Mouse (Mus musculus): ENCODE data around the gene Mysm1. TPM values are rescaled to one million over a fixed set of nuclear protein-coding genes. Genes with fewer than 3 reads are reported as not detected.

The Mysm1 gene
- total RNA-seq (2015) (35.7 and 54.4 TPM in 2 replicates), total RNA-seq (2017) (38.6 and 58.9 TPM in 2 replicates)

DNA sequence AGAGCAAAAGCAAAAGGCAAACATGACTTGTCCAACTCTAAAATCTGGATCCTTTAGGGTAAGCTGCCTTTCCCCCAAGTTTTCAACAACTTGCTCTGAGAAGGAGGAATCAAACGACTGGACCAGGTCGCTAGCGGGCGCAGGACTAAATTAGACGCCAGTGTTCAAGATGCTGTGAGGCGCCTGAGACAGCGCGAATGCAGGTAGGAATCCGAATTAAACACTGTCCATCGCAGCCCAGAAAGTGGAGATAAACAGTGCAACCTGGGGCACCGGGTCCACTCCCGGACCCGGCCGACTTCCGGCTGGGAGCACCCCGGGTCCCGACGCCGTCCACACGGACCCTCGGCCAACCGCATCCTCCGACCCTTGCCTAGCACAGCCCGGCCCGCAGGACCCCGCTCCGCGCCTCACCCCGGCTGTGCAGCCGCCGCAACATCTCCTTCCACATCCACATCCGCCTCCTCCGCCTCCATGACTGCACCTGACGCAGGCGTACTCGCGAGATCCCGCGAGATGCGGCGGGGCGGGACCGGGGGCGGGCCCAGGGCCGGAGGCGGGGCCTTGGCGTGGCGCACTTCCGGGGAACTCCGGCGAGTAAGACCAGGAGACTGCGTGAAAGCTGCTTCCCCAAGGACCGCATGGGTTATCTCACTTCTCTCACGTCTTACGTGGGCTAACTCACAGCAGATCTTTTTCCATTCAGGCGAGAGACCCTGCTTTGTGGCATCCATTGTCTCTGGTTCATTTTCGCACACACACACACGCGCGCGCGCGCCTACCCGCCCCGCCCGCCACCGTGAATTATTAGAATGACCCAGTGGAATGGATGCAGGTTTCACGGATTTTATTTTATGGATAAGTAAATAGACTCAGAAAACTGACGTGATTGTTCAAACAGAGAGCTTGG is at the start of gene Mysm1:
Gene Mysm1, minus strand, starts transcription at position 511 of the 910 bp plus-strand sequence.
- peak; percentile 98 for ATAC-seq (ENCODE audit: poor library complexity, severe bottlenecking)

DNA sequence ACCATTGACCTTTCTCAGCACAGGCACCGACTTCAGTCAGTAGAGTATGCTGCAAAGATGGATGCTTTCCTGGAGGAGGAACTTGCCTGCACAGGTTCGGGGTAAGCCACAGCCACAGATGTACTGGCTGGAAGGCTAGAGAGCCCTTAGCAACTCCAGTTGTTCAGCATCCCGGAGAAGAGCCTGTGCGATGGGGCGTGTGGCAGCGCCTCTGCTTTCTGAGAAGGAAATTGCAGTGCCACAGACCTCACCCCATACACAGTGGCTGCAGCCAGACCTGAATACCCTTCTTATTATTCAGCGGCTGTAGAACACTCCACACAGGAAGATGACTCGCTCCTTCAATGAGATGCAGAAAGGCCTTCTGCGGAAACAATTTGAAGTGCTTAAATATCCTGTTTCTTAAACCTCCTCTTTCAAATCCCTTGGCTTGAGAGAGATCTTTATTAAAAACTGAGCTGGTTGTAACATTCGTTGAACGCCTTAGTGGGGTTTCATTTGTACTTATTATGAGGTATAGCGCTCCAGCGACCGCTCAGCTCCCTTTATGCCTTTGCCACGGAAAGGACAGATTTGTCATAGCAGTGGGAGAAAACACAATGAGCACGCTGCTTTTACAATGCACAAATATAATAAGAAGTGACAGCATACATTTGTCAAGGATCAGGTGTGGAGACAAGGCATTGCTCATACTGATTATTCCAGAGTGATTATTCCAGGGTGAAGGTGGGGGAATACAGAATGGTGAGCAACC is 47.1 kb upstream of the Mysm1 start:
- ATAC-seq (ENCODE audit: poor library complexity, severe bottlenecking), result no peak

DNA sequence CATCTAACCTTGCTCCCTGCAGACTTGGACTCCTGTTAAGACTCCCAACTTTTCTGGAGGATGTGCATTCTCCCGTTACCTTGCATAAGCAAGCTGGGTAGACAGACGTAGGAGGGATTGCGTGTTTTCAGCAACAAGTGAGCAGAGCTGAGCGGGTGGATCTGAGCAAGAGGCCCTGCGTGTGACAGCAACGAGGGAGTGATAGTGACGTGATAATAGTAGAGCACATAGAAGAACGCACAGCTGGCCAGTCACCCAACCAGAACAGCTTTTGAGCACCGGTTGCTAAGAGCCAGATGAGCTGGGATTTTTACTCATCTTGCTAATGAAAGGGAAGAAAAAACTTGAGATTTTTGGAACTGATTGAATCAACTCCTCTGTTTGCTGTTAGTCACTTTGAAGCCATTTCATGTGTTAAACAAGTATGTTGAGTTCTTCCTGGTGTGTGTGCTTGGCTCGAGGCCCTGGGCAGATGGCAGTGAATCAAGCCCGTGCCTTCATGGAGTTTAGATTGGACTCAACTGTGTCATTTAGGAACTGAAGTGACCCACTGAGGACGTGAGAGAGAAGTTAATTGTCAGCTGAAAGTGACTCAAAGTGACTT is 44.6 kb upstream of the Mysm1 start:
- ATAC-seq (ENCODE audit: poor library complexity, severe bottlenecking), result no peak

DNA sequence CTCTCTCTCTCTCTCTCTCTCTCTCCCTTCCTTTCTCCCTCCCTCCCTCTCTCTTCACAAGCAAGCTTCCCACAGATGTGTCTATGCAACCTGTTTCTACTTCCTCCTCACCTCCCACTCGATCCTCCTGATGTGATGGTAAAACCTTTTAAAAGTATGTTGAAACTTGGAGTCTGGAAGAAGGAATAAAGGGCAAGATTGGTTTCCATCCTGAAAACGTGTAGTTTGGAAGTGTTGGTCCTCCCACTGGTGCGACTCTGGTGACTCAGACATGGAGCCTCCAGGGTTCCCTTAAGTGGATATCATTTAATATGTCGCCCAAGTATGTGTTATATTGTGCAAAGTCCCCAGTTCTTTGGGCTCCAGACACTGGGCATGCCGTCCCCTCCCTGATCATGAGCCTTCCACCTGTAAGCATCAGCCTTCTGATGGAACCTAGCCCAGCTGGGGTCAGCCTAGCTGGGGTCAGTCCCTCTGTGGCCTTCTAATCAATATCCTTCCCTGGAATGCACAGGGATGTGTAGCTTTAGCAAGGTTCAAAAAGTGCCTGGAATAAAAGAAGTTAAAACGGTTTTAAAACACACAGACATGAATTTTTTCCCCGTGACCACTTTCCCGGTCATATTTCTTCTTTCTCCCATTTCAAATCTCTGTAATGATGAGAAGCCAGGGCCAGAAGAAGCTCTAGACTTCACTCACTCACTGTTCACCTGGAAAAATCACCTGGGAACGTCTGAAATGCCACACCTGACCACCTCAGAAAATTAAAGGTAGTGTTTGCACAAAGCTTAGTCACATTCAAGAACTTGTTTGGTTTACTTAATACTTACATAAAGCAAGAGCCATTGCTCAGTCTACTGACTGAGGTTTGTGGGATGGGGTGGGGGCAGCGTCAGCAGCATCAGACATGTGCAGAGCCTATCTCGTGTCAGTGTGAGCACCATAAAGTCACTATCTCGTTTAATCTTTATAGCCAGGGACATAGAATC is 43.0 kb upstream of the Mysm1 start:
- no peak for ATAC-seq (ENCODE audit: poor library complexity, severe bottlenecking)

DNA sequence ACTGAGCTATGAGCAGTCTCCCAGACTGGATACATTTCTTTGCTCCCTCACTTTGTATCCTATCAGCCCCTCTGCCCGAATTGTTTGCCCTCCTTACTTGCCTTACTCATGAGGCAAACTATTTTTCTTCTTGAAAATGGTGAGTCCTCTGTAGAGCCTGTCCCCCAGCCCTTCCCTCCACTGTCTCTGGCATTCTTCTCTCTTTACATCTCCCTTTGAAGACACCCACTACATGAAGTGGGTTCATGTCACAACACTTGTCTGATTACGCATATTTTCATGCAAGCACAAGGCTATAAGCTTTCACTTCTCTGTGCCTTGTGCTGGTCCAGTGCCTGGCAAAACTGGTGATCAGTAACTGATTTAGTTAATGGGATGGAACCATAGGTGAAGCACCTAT is 41.3 kb upstream of the Mysm1 start:
- no peak for ATAC-seq (ENCODE audit: poor library complexity, severe bottlenecking)

DNA sequence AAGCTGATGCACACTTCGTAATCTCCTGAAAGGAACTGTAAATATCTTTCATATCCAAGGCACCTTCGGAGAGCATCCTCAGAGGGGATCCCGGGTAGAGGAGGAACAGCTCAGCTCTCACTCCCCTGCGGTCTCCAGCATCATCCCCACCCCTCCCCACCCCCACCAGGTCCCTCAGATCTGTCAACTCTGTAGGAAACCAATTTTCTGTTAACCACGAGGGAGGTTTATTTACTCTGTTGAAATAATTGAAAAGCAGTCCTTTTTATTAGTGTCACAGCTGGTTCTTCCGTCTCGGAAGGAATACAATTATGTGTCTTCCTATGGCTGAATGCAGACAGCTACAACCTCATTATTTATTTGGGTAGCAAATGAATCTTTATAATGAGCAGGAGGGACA is 39.3 kb upstream of the Mysm1 start:
- no peak for ATAC-seq (ENCODE audit: poor library complexity, severe bottlenecking)

DNA sequence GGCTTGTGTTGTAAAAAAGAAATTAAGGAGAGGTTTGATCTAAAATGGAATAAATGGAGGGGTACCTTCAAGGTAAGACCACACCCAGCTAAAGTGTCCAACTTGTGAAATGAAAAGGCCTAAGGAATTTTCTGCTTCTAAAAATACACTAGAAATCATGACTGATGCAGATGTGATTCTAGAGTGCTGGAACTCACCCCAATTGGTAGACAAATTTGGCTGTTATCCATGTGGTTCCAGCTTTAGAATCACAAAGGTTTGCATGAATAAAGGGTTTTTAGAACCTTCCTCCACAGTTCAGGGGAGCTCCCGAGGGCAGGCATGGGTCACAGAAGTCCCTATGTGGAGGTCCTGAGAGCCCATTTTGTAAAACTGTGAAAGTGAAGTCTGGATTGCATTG is 33.8 kb upstream of the Mysm1 start:
- ATAC-seq (ENCODE audit: poor library complexity, severe bottlenecking), result no peak

DNA sequence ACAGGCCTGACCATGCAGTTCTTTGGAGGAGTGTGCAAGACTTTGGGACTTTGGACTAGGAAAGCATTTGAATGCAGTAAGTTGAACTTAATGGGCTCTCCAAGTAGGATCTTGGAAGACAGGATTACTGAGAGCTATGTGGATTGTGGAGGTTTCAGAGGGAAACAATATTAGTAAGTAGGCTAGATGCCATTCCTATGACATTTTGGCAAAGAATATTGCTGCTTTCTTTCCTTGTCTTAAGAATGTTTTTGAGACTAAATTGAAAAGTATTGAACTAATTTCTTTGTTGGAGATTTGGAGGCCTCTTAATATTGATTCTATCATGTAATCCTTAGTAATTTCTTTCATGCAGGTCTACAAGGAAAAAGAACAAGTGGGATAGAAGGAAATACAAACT is 33.4 kb upstream of the Mysm1 start:
- ATAC-seq (ENCODE audit: poor library complexity, severe bottlenecking), result no peak

DNA sequence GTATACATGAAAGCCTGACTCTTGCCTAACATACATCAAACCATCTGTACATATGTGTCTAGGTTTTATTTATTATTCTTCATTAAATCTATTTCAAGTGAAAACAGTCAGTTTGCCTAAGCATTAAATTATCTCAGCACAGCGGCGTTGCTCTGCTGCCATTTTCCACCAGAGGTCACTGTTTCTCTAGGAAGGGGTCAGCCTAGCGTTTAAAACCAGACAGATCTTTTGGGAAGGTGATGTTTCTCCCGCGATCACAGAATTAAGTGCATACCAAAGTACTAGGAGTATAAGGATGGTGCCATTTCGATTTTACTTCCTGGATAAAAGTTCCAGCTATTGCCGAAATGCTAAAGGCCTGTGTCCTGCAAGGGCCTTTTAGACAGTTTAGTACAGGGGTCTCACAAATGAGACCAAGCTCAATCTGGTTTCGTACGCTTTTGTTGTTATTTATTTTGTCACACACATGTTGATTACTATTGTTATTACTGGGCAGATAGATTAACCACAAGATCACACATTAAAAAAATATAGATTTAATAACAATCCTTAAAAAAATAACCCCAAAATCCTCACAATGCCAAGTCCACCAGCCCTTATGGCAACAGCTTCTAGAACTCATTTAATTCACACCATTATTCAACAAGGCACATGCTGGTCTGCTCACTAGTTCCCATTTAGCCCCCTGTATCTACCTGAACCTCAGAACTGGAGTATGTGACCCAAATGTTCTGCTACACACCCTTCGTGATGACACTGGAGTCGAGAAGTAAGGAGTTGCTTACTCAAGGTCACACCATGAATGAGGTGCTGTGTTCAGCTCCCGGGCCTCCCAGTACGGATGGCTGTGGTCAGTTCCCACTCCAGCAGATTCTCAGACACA is 29.5 kb upstream of the Mysm1 start:
- peak; percentile 90 for ATAC-seq (ENCODE audit: poor library complexity, severe bottlenecking)

DNA sequence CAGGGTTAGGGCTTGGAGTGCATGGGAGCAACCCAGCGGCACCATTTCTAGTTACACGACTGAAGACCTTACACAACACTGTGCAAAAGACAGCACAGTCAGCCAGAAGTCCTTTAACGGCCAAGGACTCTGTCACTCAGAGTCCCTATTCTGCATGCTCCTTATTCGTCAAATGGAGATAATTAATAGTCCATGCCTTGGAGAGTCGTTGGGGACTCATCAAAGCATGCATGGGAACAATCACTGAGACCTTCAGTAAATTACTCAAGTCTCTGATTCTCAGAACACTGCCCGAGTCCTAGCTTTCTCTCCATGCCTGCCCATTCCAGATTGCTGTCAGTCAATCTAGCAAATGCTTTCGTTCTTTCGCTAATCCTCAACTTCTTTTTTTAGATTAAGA is 28.9 kb upstream of the Mysm1 start:
- ATAC-seq (ENCODE audit: poor library complexity, severe bottlenecking), result no peak

DNA sequence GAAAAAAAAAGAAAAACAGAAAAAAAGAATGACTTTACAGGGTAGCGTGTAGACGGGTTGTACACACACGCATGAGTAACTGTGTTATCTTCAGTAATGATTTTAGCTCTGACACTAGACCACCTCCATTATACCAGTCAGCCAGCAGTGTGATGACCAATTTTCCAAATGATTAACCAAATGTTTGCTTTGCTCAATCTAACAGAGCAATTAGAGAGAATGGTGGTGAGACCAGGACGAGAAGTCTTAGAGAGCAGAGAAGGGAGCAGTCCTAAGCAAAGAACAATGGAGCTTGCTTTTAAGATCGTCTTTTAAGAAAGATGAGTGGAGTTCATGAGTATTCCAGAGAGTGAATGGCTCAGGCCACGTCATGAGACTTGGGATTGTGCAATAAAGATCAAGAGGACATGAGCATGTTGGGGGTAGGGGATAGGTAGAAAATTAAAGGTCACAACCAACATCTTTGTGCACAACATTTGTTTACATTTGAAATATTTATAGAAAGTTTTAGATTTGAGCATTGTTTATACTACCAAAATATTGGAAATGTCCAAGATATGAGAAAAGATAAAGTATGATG is 26.4 kb upstream of the Mysm1 start:
- ATAC-seq (ENCODE audit: poor library complexity, severe bottlenecking), result no peak

DNA sequence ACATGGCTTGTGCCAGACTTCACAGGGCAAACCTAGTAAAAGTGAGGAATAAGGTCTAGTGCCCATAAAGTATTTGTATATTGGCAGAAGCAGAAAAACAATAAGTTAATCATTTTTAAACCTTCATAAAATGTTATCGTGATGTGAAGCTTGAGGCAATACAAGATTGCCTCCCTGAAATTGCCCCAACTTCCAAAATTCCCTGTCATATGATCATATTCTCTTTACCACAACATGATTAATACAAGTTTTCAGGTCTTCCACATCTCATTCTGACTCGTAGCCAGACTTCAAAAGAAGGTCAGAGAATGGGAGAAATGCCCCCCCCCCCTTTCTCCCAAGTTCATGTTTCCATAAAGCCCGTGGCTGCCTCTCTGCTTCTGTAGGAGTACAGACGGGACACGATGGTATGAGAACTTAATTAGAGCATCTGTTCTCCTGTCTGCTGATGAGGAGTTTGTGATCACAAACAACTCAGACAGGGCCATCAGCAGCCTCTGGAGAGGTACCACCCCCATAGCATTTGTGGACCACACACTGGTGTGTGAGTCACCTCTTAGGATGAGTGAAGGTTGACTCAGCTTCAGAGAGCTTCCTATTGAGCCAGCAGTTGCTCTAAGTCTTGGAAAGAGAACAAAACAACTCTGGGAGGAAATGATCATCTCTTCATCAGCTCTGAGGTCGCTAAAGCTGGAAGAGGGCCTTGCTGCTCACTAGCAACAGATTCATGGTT is 22.3 kb upstream of the Mysm1 start:
- ATAC-seq (ENCODE audit: poor library complexity, severe bottlenecking), result no peak

DNA sequence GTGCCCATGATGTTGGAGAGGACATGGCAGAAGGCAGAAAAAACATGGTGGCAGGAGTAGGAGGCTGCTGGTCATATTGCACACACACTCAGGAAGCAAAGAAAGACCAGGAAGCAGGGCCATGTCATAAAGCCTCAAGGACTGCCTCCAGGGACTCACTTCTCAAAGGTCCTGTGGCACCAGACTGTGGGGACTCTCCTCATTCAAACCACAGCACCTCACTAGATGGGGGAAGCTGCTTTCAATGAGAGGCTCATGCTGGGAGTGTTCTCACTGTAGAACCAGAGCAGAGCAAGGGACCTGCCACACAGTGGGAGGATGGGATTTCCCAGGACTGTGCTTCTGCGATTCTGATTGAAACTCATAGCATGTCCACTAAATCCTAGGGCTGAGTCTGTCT is 21.2 kb upstream of the Mysm1 start:
- no peak for ATAC-seq (ENCODE audit: poor library complexity, severe bottlenecking)

DNA sequence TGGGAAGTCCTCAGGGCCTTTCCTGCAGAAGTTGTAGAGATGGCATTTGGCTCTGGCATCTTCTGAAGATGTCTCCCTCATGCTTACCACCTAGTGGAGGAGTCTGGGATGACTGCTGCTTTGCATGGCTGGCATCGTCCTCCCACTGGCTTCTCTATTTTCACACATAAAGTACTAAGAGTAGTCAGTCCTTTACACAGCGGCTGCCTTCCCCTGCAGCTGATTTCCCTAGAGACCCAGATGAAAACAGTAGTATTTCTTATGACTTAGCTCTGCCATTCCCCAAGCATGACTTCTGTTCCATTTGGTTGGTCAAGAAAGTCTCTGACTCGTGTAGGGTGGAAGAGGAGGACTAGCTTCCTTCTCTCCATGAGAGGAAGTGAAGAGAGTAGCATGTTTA is 20.3 kb upstream of the Mysm1 start:
- 0 out of 2 replicates have a peak, but pooled peaks have one; percentile 51 for ATAC-seq (ENCODE audit: poor library complexity, severe bottlenecking)

DNA sequence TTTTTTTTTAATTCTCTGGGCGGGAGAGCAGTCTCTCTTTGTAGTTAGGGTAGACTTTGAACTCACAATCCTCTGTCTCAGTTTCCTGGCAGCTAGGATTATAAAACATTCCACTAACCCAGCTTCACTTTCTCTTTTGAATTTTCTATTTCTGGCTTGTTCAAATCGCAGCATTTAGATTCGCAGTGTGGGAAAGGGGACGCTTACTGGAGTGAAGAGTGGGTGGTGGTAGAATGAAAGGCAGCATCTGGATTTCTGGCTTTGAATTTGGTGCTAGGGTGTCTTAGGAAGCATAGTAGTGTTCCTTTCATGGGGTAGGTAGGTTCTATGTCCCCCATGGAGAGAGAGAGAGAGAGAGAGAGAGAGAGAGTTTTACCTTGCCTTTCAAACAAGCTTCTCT is 17.0 kb upstream of the Mysm1 start:
- no peak for ATAC-seq (ENCODE audit: poor library complexity, severe bottlenecking)

DNA sequence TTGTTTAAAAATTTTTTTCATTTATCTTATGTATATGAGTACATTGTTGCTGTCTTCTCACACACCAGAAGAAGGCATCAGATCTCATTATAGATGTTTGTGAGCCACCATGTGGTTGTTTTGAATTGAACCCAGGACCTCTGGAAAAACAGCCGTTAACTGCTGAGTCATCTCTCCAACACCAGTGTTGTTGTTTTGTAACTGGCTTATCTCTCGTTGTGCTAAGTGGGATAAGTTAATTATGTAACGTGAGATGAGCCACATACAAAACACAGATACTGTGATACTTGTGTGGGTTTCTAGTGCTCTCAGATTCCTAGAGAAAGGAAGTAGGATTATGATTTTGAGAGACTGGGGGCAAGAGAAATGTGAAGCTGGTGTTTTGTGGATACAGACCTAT is 11.3 kb upstream of the Mysm1 start:
- ATAC-seq (ENCODE audit: poor library complexity, severe bottlenecking), result no peak

DNA sequence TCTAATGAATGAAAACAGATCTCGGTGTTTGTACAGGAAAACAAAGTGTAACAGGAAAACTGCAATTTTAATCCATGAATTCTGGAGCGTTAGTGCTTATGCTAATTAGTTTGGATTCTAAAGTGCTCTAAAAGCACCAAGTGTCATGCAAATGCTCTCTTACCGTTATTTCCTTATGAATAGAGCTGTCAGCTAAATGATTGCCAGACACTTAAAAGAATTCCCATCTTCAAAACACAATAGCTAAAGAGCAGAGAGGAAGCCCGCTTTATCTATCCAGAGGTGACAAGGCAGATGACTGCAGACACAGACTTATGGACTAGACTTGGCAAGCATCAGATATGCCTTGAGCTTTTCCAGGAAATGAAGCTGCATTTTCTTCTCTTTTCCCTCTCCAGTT is 8.8 kb upstream of the Mysm1 start:
- no peak for ATAC-seq (ENCODE audit: poor library complexity, severe bottlenecking)

DNA sequence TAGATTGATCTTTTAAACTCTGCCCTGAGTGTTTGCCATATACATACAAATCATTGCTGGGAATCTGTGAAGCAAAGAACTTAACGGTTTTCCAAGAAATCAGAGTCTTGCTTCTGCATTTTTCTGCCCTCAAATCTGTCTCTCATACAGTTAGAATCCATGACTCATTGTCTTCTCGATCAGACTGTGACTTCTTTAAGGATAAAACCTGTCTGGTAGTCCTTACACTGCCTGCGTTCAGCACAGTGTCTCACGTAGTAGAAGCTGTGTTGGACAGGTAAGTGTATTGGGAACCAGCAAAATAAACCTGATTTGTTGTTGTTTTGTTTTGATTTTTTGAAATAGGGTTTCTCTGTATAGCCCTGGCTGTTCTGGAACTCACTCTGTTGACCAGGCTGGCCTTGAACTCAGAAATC is 608 bp upstream of the Mysm1 start:
- no peak for ATAC-seq (ENCODE audit: poor library complexity, severe bottlenecking)
